Comparison of ENCODE assay signal across 8 mouse cellular contexts in genomic region chr10:24149135-24149781, GRCm38 (mm10). TPM values are rescaled to one million over a fixed set of nuclear protein-coding genes. Genes with fewer than 3 reads are reported as not detected.
DNase-seq lines count a peak whose midpoint lies in the region; ATAC-seq lines count a peak whose summit lies in the region.

TSS of gene Stx7 (plus strand) at chr10:24149302.

- H3K4me2 ChIP-seq in intestine, embryonic 14.5 days (ENCODE audit: low read length), result peak within 1 kb of the TSS; percentile 57

- 4% methylated on average over 44 of the region's 45 CpGs for WGBS in intestine, embryonic 14.5 days

- H3K27me3 ChIP-seq in intestine, embryonic 14.5 days (replicated peaks; ENCODE audit: control insufficient read depth, insufficient read depth, low read length), result no peaks in the 10 kb centered on the region

- peak within 1 kb of the TSS; percentile 75 for H3K27ac ChIP-seq in intestine, embryonic 14.5 days (ENCODE audit: low read depth)

- peak; percentile 96 to 97 for DNase-seq in adrenal gland, adult (ENCODE audit: inconsistent age in 2 of 2, low spot score in 1 of 2)
- peak; percentile 96 for DNase-seq in embryo, embryonic 10.5 days (ENCODE audit: low spot score)
- peak; percentile 93 for DNase-seq in gastrocnemius, postnatal 25 days
- DNase-seq in intestine, embryonic 14.5 days (ENCODE audit: low spot score), result peak; percentile 91
- DNase-seq in left cerebral cortex, postnatal 14 days (ENCODE audit: low spot score in 2 of 2), result peak; percentile 92 to 93
- peak; percentile 93 for DNase-seq in mesoderm, embryonic 11.5 days (ENCODE audit: low read depth, low spot score)
- DNase-seq in right cerebral cortex, postnatal 36 days (ENCODE audit: low spot score in 2 of 2), result peak; percentile 85 to 88
- peak; percentile 90 for DNase-seq in yolk sac, embryonic 10.5 days (ENCODE audit: low spot score)

- H3K4me3 ChIP-seq in intestine, embryonic 14.5 days (ENCODE audit: low read depth, low read length), result peak within 1 kb of the TSS; percentile 76

- H3K36me3 ChIP-seq in intestine, embryonic 14.5 days (ENCODE audit: control insufficient read depth, insufficient read depth, low read length), result no peaks in the 10 kb centered on the region

- intact Hi-C loops in left cerebral cortex, postnatal 14 days (cut with DNase I), result no loop called here

- no peaks in the 10 kb centered on the region for H3K9me3 ChIP-seq in intestine, embryonic 14.5 days (ENCODE audit: control insufficient read depth, low read length)

- peak within 1 kb of the TSS; percentile 80 for H3K9ac ChIP-seq in intestine, embryonic 14.5 days (ENCODE audit: low read length)

- ATAC-seq in intestine, embryonic 14.5 days (replicated peaks; ENCODE audit: low FRiP score, low TSS enrichment, low read depth), result peak; percentile 92

- H3K4me1 ChIP-seq in intestine, embryonic 14.5 days (replicated peaks; ENCODE audit: control insufficient read depth, insufficient read depth, low read length), result peaks cover 3% of the 10 kb centered on the region; the same call in 1 of the 2 replicates

RNA-seq across cellular contexts. Expression of gene Stx7, which starts in this region (rescaled TPM):
- total RNA-seq in gastrocnemius, postnatal 25 days (2021), result 10 to 100 TPM; 23.6 to 24.1 TPM
- polyA plus RNA-seq in intestine, embryonic 14.5 days (2014; fragmentation: Nextera tagmentation; extraction: Ambion mirVana), result 91.8 and 100 TPM in 2 replicates
- total RNA-seq in left cerebral cortex, postnatal 14 days (2021), result 100 to 1,000 TPM; 150 to 156 TPM

Comparison
In these comparisons a context has a peak if more than half of its experiments do, and no peak if none do; other contexts are left out.
1. Peak in every context shown above with its lines: DNase-seq, ATAC-seq, H3K4me3 ChIP-seq and H3K27ac ChIP-seq.
2. RNA of gene Stx7 (total RNA-seq): 150 to 156 TPM in left cerebral cortex, postnatal 14 days; 23.6 to 24.1 TPM in gastrocnemius, postnatal 25 days; every median in the first group is over 4 times any median in the second.